7 mouse cellular contexts compared by ENCODE assay signal in genomic region chr6:113624989-113625770, GRCm38 (mm10). TPM values are rescaled to one million over a fixed set of nuclear protein-coding genes. Genes with fewer than 3 reads are reported as not detected.
DNase-seq lines count a peak whose midpoint lies in the region; ATAC-seq lines count a peak whose summit lies in the region.

No protein-coding gene starts in this region.

- H3K4me2 ChIP-seq in hindbrain, embryonic 15.5 days, result peak overlapping the region; percentile 59

- H3K4me1 ChIP-seq in hindbrain, embryonic 15.5 days (replicated peaks), result peaks cover 19% of the 10 kb centered on the region

- H3K4me3 ChIP-seq in hindbrain, embryonic 15.5 days, result peak overlapping the region; percentile 70
- H3K4me3 ChIP-seq in macrophage (ENCODE audit: inconsistent target), result peak overlapping the region; percentile 65

- H3K27ac ChIP-seq in hindbrain, embryonic 15.5 days (replicated peaks), result peak overlapping the region; percentile 86
- H3K27ac ChIP-seq in macrophage, result no peak overlapping the region

- peaks cover 20% of the 10 kb centered on the region for H3K36me3 ChIP-seq in hindbrain, embryonic 15.5 days
- H3K36me3 ChIP-seq in macrophage (ENCODE audit: inconsistent target), result peaks cover 10% of the 10 kb centered on the region; the same call in 1 of the 2 replicates

- H3K9me3 ChIP-seq in hindbrain, embryonic 15.5 days, result no peaks in the 10 kb centered on the region

- ATAC-seq in hindbrain, embryonic 15.5 days (ENCODE audit: low FRiP score, low read depth), result no peak

- H3K27me3 ChIP-seq in hindbrain, embryonic 15.5 days, result no peaks in the 10 kb centered on the region

- 40% methylated on average over 5 of the region's 5 CpGs for WGBS in hindbrain, embryonic 15.5 days
- 60% methylated on average over 5 of the region's 5 CpGs for WGBS in macrophage (ENCODE audit: missing documents)

- H3K9ac ChIP-seq in hindbrain, embryonic 15.5 days, result peak overlapping the region; percentile 71; the same call in 1 of the 2 replicates

- H3K79me2 ChIP-seq in macrophage (ENCODE audit: inconsistent target), result peaks cover 39% of the 10 kb centered on the region

- DNase-seq in retina, postnatal 1 day, result peak; percentile 22
- DNase-seq in retina, embryonic 14.5 days (ENCODE audit: low spot score), result no peak
- peak; percentile 7 to 19 for DNase-seq in cerebellum, postnatal 36 days
- DNase-seq in urinary bladder, postnatal 25 days (ENCODE audit: low spot score), result no peak
- no peak for DNase-seq in gastrocnemius, adult 8-10 months (ENCODE audit: low spot score in 2 of 2)

RNA-seq across cellular contexts. Expression of gene Vhl, which starts 1.4 kb away (rescaled TPM):
- polyA plus RNA-seq in hindbrain, embryonic 15.5 days (2015; fragmentation: Nextera tagmentation; extraction: Ambion mirVana), result 71.2 and 78.7 TPM in 2 replicates
- total RNA-seq in macrophage (2018; cell fraction: chromatin; rRNA removed), result 10 to 100 TPM in 4 of 26 experiments, 1 to 10 TPM in 22; 2.6 to 11.8 (median 7.7) TPM
- total RNA-seq in macrophage (2018; cell fraction: cytosol; rRNA removed), result 10 to 100 TPM in 23 of 26 experiments, 1 to 10 TPM in 3; 7.6 to 18.9 (median 14.0) TPM
- total RNA-seq in macrophage (2018; cell fraction: nucleus; rRNA removed), result 10 to 100 TPM in 17 of 26 experiments, 1 to 10 TPM in 9; 4.2 to 18.9 (median 11.0) TPM
- polyA plus RNA-seq in macrophage (2018), result 9.9 to 17.1 TPM (median 13.7 TPM) in 3 replicates
- 1 to 10 TPM; 5.3 to 7.3 (median 6.2) TPM for total RNA-seq in gastrocnemius, adult 8-10 months (2022)

RNA-seq across cellular contexts. Expression of gene Irak2, which starts 13.1 kb away (rescaled TPM):
- polyA plus RNA-seq in hindbrain, embryonic 15.5 days (2015; fragmentation: Nextera tagmentation; extraction: Ambion mirVana), result 2.9 and 3.6 TPM in 2 replicates
- total RNA-seq in macrophage (2018; cell fraction: chromatin; rRNA removed), result 100 to 1,000 TPM; 124 to 877 (median 414) TPM
- total RNA-seq in macrophage (2018; cell fraction: cytosol; rRNA removed), result 100 to 1,000 TPM in 6 of 26 experiments, 10 to 100 TPM in 20; 31.3 to 188 (median 58.0) TPM
- total RNA-seq in macrophage (2018; cell fraction: nucleus; rRNA removed), result 100 to 1,000 TPM in 23 of 26 experiments, 10 to 100 TPM in 3; 76.4 to 499 (median 338) TPM
- 37.2 to 60.7 TPM (median 44.6 TPM) in 3 replicates for polyA plus RNA-seq in macrophage (2018)
- total RNA-seq in gastrocnemius, adult 8-10 months (2022), result 1 to 10 TPM; 3.3 to 7.4 (median 4.7) TPM

RNA-seq across cellular contexts. Expression of gene Brk1, which starts 20.6 kb away (rescaled TPM):
- polyA plus RNA-seq in hindbrain, embryonic 15.5 days (2015; fragmentation: Nextera tagmentation; extraction: Ambion mirVana), result 244 and 249 TPM in 2 replicates
- 10 to 100 TPM; 15.4 to 54.4 (median 26.9) TPM for total RNA-seq in macrophage (2018; cell fraction: chromatin; rRNA removed)
- 100 to 1,000 TPM; 145 to 203 (median 173) TPM for total RNA-seq in macrophage (2018; cell fraction: cytosol; rRNA removed)
- total RNA-seq in macrophage (2018; cell fraction: nucleus; rRNA removed), result 10 to 100 TPM; 32.5 to 92.7 (median 63.3) TPM
- polyA plus RNA-seq in macrophage (2018), result 119 to 193 TPM (median 182 TPM) in 3 replicates
- total RNA-seq in gastrocnemius, adult 8-10 months (2022), result 10 to 100 TPM; 37.5 to 44.8 (median 44.1) TPM

RNA-seq across cellular contexts. Expression of gene Fancd2os, which starts 24.7 kb away (rescaled TPM):
- not detected in 2 replicates for polyA plus RNA-seq in hindbrain, embryonic 15.5 days (2015; fragmentation: Nextera tagmentation; extraction: Ambion mirVana)
- total RNA-seq in macrophage (2018; cell fraction: chromatin; rRNA removed), result not detected
- not detected for total RNA-seq in macrophage (2018; cell fraction: cytosol; rRNA removed)
- under 1 TPM in 1 of 26 experiments, not detected in 25; 0.77 TPM for total RNA-seq in macrophage (2018; cell fraction: nucleus; rRNA removed)
- not detected in 3 replicates for polyA plus RNA-seq in macrophage (2018)
- total RNA-seq in gastrocnemius, adult 8-10 months (2022), result not detected

Comparison
In these comparisons a context has a peak if more than half of its experiments do, and no peak if none do; other contexts are left out.
1. DNase-seq: peak in retina, postnatal 1 day (single experiment) and cerebellum, postnatal 36 days (2 of 2); none in retina, embryonic 14.5 days (single experiment), urinary bladder, postnatal 25 days (single experiment) and gastrocnemius, adult 8-10 months (0 of 2).